Mouse (Mus musculus) regulatory T cell (primary cell): Measurements from ENCODE around the gene Cabp2.
"Not testable (repeated sequence)": the region's sequence is repeated elsewhere in the genome, so short reads cannot be mapped to it uniquely, and the experiment has no call there.

Source experiments
- in situ Hi-C: fragments of 300-600 bp; cut with MboI, MseI; formaldehyde crosslinking; loops from one replicate; pipeline ENCODE4 v1.15.1; 2025; ENCODE audit warnings: high pct_unique_total_duplicates

The Cabp2 gene

GRCm38 (mm10) chr19:4055947-4056693 is 25.3 kb upstream of the Cabp2 start:
- in situ Hi-C loops: loop anchor here (5.0 kb wide), 1 partner anchor 36 kb away; no protein-coding TSS in a partner anchor

- in situ Hi-C loops: loop anchor here (5.0 kb wide), 1 partner anchor 36 kb away; no protein-coding TSS in a partner anchor
Observed at GRCm38 (mm10) chr19:4056727-4057126, 24.7 kb upstream of the Cabp2 start.

GRCm38 (mm10) chr19:4057389-4057788 is 24.0 kb upstream of the Cabp2 start:
- in situ Hi-C loops: loop anchor here (5.0 kb wide), 1 partner anchor 35 kb away; no protein-coding TSS in a partner anchor

DNA sequence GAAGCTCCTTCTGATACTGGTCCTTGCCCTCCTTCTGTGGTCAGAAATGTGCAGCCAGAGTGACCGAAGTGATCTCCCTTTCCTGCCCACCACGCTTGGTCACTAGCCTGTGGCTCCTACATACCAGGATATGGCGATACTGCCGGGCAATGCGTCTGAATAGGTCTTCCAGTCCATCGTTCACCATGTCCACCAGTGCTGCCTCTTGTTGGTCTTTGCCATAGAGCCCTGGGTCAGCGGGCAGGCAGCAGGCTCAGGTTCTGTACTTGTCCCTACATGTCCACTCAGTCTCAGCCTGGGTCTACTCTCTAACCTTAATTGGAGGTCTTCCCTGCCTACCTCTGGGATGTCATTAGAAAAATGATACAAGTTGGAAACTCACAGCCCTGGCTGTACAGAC is 23.4 kb upstream of the Cabp2 start:
- in situ Hi-C loops: loop anchor here (5.0 kb wide), 1 partner anchor 34 kb away; no protein-coding TSS in a partner anchor

DNA sequence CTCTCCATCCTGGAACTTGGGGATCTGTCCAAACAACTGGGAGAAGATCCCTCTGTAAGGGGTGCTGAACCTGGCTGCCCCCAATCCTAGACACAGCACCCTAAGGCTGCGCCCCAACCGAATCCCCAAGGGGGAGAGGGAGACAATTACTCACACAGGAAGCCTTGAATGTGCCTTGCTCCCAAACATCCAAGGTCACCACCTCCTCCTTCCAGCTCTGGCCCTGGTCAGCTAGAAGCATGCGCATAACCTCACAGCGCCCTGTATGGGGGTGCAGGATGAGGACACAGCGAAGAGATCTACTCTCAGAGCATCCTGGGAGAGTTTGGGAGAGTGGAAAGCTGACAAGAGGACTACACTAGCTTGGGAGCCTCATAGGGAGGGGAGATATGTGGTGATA is 22.8 kb upstream of the Cabp2 start:
- in situ Hi-C loops: loop anchor here (5.0 kb wide), 1 partner anchor 34 kb away; no protein-coding TSS in a partner anchor

- in situ Hi-C loops: loop anchor here (5.0 kb wide), 1 partner anchor 33 kb away; no protein-coding TSS in a partner anchor
Observed at GRCm38 (mm10) chr19:4059069-4059740, 22.2 kb upstream of the Cabp2 start, which contains the start of gene Gstp3. Gstp3 (minus strand) TSS chr19:4059569.

DNA sequence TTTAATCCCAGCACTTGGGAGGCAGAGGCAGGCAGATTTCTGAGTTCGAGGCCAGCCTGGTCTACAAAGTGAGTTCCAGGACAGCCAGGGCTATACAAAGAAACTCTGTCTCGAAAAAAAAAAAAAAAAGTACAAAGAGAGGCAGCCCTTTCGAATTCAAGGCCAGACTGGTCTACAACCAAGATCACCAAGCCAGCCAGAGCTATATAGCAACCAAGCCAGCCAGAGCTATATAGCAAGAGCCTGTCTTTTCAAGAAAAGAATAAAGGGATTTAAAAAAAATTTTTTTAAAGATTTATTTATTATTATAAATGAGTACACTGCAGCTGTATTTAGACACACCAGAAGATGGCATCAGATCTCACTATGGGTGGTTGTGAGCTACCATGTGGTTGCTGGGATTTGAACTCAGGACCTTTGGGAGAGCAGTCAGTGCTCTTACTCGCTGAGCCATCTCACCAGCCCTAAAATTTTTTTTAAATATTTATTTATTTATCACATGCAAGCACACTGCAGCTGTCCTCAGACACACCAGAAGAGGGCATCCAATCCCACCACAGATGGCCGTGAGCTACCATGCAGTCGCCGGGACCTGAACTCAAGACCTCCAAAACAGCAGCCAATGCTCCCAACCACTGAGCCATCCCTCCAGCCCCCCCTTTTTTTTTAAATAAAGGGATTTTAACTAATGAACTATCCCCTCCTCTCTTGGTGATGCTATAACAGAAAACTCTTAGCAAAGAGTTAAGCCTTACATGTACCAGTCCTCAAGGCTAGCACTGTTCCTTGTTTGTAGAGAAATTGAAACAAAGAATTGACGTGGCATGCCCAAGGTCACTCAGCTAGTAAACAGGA is 21.1 kb upstream of the Cabp2 start:
- in situ Hi-C loops: not testable (repeated sequence)

DNA sequence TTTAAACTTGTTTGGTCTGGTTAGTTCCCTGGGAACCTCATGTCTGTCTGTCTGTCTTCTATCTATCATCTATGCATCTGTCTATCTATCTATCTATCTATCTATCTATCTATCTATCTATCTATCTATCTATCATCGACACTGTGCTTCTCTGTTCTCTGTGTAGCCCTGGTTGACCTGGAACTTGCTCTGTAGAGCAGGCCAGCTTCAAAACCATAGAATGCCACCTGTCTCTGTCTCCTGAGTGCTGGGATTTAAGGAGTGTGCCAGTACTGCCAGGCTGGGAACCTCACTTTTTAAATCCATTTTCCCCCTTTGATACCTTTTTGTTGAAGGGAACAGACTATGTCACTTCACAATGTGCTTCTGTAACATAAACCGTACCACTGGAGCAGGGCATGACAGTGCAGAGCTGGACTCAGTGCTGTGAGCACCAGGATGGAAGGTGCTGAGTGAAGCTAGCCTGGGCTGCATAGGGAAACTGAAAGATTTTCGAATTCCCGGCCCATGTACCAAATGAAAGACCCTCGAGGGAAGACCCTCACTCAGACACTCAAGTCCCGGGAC is 20.4 kb upstream of the Cabp2 start:
- in situ Hi-C loops: no loop called here

DNA sequence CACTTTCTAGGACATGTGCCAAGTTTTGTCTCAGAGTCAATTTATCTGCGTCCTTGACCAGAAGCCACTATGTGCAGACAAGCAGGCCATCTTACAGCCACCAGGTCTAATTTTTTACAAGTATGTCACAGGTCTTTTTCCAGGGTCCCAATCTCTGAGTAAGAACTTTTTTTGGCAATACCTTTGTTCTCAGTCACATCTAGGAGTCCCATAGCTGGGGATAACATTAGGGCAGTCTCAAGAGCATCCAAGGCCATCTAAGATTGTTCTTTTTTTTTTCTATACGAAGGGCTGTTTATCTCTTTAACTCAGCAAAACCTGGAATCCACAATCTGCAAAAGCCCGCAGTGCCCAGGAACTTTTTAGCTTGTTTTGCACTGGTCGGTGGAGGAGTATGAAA is 18.0 kb upstream of the Cabp2 start:
- in situ Hi-C loops: not testable (repeated sequence)

DNA sequence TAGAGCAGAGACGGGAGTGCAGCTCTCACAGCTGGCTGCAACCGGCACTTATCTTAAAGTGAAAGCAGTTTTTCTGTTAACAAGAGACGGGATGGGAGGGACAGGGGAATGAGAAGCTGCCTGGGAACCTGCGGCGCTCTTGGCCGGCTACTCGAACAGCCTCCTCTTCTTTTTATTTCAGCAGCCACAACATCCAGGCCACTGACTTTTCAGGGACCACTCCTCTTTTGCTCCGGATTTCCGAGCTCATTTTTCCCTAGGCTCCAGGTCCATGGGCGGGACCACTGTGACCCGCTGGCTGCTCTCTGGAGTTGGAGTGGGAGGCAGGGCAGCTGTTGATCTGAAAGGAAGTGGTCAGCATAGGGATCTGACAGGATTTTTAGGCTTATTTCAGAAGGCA is 16.9 kb upstream of the Cabp2 start:
- in situ Hi-C loops: not testable (repeated sequence)

DNA sequence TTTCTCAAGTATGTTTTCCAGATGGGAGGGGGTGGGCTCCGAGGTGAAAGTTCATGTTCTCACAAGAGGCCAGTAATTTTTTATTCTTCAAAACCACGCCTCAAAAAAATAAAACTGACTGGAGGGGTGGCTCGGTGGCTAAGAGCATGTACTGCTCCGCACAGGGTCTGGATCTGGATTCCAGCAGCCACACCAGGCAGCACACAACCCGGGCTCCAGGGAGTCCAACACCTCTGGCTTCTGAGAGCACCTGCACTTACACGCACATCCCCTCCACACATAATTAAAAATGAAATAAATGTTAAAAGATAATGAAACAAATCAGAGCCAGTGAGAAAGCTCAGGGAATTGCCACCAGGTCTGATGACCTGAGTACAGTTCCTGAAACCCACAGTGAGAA is 15.1 kb upstream of the Cabp2 start:
- in situ Hi-C loops: no loop called here

DNA sequence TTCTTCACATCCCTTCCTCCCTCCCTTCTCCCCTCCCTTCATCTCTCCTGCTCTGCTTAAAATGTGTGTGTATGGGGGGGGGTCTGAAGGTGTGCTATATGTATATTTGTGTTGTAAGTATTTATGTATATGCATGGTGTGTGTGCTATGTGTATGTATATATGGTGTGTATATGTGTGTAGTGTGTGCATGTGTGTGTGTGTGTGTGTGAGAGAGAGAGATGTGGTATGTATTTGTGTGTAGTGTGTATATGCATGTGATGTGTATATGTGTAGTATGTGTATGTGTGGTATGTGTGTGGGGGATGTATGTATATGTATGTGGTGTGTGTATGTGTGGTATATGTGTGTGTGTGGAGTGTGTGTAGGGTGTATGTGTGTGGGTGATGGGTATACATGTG is 14.5 kb upstream of the Cabp2 start:
- in situ Hi-C loops: no loop called here

GRCm38 (mm10) chr19:4068242-4068641 is 13.1 kb upstream of the Cabp2 start:
- in situ Hi-C loops: not testable (repeated sequence)

DNA sequence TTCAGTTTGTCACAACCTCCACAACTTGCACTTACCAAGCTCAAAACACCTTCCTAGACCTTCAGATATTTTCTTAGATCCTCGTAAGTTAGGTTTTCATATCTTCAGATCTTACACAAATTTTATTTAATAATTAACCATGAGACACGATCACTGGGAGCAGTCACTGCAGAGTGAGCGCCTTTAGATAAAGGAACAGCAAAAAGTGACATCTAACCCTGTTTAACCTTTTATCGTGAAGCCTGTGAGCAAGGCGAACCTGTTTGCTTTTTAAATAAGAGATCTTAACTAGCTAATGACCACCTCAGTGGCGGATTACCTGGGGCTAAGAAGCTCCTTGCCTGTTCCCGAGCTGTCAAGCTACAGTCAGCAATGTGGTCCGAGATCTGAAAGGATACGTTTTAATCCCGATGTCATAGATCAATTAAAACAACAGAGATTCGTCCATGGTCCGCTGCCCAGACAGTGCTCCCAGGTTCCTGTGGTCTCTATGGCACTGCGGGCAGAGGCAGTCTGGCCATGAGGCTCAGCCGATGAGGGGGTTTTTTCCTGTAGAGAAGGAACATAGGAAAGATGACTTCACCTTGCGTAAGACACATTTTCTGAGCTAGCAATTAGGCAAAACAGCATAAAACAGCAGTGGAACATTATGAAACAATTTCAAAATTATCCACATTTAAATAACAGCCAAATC is 12.5 kb upstream of the Cabp2 start:
- in situ Hi-C loops: no loop called here

- in situ Hi-C loops: no loop called here
Observed at GRCm38 (mm10) chr19:4070311-4070710, 11.1 kb upstream of the Cabp2 start.

- in situ Hi-C loops: no loop called here
Observed at GRCm38 (mm10) chr19:4070756-4071155, 10.6 kb upstream of the Cabp2 start.

DNA sequence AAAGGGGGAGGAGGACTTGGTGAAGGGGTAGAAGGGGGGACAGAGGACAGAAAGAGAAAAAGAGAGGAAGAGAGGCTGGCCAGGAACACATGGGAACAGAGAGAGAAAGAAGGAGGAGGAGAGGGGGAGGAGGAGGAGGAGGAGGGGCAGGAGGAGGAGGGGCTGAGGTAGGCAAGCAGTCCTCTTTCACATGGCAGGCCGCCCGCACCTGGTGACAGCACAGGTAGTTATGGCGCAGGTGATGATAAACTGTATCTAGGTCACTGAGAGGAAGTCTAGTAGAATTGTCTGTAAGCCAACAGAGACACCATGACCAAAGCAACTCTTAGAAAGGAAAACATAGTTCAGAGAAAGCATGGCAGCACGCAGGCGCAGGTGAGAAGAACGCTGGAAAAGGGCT is 10.0 kb upstream of the Cabp2 start:
- in situ Hi-C loops: no loop called here

- in situ Hi-C loops: no loop called here
Observed at GRCm38 (mm10) chr19:4072706-4073424, 8.5 kb upstream of the Cabp2 start.

DNA sequence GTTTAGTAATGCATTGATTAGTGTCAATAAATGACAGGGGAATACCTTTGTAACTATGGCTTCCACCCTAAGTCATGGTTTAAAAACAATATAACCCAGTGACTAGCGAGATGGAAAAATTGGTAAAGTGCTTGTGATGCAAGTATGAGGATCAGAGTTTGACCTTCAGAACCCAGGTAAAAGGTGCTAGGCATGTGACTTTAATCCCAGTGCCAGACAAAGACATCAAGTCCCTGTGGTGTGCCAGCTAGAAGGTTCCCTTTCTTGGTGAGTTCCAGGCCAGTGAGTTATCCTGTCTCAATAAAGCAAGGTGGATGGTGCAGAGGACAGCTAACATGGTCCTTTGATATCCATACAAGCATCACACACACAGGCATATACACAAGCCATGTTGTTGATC is 5.8 kb upstream of the Cabp2 start:
- in situ Hi-C loops: no loop called here

GRCm38 (mm10) chr19:4079594-4079993 is 1.8 kb upstream of the Cabp2 start:
- in situ Hi-C loops: no loop called here
